Mouse (Mus musculus) CH12F3 (cell line): ENCODE data around the gene Slc12a5.

Source experiments
- in situ Hi-C: fragments of 300-500 bp; cut with MboI; formaldehyde crosslinking; loops from 2 replicates; pipeline ENCODE4 v1.14.3; 2020; ENCODE audit warnings: low sequenced_read_pairs

Gene Slc12a5

GRCm38 (mm10) chr2:164942692-164943290, 17.8 kb upstream of the Slc12a5 start:
- in situ Hi-C loops: no loop called here

DNA sequence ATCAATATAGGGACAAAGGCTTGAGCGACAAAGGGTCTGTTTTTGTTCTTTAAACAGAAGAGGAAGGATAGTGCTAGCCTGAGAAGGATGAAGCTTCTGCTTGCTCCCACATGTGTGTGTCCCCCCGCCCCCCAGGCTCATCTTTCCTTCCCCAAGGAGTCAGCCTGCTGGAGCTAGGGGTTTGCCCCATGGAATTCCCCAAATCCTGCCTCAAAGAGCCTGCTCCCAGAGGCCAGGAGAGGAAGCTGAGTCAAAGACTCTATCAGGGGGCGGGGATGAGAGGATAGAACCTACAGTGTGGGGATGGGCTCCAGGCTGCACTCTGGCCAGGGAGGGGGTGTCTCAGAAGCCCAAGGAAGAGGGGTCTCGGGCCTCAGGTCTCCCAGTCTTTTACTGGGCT, 13.1 kb upstream of the Slc12a5 start:
- in situ Hi-C loops: no loop called here

DNA sequence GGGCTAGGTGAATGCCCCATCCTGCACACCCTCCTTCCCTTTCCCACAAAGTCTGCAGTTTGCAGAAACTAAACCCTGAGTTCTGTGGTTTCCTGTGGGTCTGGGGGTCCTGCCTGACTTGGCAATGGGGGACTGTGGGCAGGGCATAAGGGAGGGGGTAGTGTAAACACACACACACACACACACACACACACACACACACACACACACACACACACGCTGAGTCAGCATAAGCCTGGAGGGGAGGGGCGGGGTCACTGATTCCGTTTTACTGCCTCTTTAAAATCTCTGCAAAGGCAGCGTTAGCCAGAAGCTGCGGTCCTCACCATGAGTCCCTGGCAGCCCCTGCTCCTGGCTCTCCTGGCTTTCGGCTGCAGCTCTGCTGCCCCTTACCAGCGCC, 12.7 kb upstream of the Slc12a5 start:
- in situ Hi-C loops: no loop called here

GRCm38 (mm10) chr2:164948962-164949361, 11.6 kb upstream of the Slc12a5 start:
- in situ Hi-C loops: no loop called here

DNA sequence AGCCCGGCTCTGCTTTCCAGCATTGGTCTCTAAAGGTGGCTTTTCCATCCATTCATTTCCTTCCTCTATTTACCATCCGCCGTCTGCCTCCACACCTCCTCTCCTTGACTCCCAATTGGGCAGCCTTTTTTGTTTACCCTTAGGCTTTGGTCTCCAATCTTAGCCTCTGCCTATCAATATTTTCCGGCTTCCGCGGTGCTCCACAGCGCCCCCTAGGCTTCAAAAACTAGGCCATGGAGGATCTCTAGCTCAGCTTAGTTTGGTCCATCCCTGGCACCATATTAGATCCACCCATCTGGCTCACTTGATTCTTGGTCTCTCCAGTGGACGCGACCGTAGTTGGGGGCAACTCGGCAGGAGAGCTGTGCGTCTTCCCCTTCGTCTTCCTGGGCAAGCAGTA, 10.1 kb upstream of the Slc12a5 start:
- in situ Hi-C loops: loop anchor here (25.0 kb wide), 1 partner anchor 312 kb away; no protein-coding TSS in a partner anchor

DNA sequence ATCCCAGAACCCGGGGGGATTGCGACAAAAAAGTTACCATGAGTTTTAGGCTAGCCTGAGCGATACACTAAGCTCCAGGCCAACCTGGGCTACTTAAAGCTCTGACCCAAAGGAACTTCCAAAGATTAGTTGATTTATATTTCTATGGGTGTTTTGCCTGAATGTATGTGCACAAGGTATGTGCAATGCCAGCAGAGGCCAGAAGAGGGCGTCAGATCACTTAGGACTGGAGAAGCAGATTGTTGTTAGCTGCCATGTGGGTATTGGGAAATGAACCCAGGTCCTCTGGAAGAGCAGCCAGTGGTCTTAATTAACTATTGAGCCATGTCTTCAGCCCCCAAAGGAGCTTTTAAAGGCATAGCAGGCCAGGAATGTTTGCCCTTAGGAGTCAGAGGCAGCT, 8.9 kb upstream of the Slc12a5 start:
- in situ Hi-C loops: loop anchor here (25.0 kb wide), 1 partner anchor 311 kb away; no protein-coding TSS in a partner anchor

DNA sequence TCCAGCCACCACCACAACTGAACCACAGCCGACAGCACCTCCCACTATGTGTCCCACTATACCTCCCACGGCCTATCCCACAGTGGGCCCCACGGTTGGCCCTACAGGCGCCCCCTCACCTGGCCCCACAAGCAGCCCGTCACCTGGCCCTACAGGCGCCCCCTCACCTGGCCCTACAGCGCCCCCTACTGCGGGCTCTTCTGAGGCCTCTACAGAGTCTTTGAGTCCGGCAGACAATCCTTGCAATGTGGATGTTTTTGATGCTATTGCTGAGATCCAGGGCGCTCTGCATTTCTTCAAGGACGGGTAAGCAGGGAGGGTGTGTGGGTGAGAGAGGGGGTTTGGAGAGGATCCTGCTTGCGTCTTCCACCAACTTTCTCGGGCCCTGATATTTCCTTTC, 8.2 kb upstream of the Slc12a5 start:
- in situ Hi-C loops: loop anchor here (25.0 kb wide), 1 partner anchor 310 kb away; no protein-coding TSS in a partner anchor

DNA sequence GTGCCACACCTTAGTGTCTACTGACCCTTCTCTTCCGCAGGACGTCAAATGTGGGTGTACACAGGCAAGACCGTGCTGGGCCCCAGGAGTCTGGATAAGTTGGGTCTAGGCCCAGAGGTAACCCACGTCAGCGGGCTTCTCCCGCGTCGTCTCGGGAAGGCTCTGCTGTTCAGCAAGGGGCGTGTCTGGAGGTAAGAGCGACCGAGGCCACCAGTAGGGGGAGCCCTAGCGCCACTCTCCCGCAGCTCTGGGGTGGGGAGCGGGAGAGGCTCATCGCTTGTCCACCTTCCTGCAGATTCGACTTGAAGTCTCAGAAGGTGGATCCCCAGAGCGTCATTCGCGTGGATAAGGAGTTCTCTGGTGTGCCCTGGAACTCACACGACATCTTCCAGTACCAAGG, 7.4 kb upstream of the Slc12a5 start:
- in situ Hi-C loops: loop anchor here (25.0 kb wide), 1 partner anchor 309 kb away; no protein-coding TSS in a partner anchor

DNA sequence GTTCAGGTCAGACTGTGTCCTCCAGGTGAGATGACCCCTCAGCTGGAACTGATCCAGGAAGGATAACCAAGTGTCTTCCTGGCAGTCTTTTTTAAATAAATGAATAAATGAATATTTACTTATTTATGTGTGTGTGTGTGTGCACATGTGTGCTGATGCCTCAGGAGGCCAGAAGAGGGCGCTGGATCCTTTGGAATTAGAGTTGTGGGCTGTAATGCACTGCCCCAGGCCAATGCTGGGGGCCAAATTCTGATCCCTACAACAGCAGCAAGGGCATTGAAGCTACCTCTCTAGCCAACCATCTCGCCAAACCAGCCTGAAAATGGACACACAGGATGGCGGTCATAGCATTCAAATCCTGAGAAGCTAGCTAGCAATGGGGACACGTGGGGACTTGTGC, 4.9 kb upstream of the Slc12a5 start:
- in situ Hi-C loops: loop anchor here (25.0 kb wide), 1 partner anchor 307 kb away; no protein-coding TSS in a partner anchor

GRCm38 (mm10) chr2:164956195-164956594, 4.4 kb upstream of the Slc12a5 start:
- in situ Hi-C loops: loop anchor here (25.0 kb wide), 1 partner anchor 306 kb away; no protein-coding TSS in a partner anchor

DNA sequence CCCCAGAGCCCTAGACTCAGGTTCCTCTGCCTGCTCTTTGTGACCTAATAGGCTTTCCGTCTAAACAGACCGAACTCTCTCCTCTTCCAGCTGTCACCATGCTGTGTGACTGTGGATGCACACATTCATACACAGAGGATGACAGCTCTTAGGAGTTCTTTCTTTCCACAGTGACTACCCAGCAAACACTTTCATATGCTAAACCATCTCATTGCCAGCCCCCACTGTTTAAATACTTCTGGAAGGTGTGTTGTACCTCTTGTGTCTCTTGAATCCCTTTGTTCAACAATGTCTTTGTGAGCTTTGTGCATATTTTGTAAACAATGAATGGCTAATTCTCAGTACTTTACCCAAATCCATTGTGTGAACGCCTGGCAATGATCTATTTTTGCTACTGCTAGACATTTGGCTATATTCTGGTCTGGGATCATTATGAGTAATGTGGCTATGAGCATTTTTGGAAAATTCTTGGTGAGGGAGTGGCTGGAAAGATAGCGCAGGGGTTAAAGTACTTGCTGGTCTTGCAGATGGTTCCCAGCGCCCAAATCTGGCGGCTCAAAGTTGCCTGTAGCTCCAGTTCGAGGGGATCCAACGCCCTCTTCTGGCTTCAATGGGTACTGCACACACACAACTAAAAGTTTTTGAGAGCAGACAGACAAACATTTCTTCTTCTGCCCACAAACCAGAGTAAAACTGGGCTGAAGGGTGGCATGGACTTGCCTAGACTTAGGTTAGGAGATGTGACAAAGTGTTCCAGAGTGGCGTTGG, 2.9 kb upstream of the Slc12a5 start:
- in situ Hi-C loops: loop anchor here (25.0 kb wide), 1 partner anchor 305 kb away; no protein-coding TSS in a partner anchor

DNA sequence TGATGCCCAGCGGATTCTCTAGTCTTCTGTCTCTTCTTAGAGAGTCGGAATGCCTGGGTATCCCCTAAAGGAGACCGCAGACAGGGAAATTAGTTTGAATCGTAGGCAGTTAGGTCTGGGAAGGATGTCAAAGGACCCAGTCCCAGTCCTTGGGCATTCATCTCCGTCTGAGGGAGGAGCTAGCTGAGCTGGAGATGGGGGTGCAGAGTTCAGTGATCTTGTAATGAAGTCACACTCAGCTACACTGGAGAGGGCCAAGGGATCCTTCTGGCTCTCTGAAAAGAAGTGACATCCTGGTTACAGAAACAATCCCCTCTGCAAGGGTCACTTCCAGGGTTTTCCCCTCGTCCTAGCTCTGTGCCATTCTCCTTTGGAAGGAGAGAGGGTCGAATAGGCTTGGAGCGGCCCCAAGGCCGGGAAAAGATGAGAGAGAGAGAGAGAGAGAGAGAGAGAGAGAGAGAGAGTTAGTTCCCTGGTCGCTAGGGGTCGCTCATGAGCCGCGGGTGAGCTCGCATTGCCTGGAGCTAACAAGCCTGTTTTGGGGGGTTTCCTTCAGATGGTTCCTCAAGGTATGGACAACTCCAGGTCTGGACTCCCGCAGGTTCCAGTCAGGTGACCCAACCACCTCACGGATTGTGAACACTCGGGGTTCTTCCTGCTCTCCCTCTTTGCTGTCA, 1.0 kb downstream of the Slc12a5 start:
- in situ Hi-C loops: loop anchor here (25.0 kb wide), 1 partner anchor 301 kb away; no protein-coding TSS in a partner anchor

GRCm38 (mm10) chr2:164962183-164962580, 1.6 kb downstream of the Slc12a5 start:
- in situ Hi-C loops: loop anchor here (25.0 kb wide), 1 partner anchor 300 kb away; no protein-coding TSS in a partner anchor

DNA sequence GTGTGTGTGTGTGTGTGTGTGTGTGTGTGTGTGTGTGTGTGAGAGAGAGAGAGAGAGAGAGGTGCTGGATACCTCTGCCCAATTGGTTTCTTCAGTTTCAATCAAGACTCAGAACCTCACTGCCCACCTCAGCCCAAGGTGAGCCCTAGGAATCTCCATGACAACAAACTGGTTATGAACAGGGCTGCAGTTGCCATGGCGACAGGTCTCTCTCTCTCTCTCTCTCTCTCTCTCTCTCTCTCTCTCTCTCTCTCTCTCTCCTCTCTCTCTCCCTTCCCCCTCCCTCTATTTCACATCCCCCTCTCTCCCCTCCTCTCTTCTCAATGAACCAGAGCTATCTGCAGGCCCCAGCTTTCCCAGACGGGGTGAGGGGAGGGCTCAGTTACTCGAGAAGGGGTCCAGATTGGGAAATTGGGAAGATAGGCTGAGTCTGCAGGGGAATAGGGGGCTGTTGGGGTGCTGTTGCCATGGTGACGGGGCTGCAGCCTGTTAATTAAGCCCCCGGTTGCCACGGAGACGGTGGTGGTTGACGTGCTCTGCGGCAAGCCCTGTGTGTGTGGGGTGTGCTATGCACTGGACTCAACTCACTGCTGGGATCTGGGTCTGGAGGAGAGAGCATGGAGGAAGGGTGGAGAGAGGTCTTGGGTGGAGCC, 3.8 kb downstream of the Slc12a5 start:
- in situ Hi-C loops: loop anchor here (25.0 kb wide), 1 partner anchor 298 kb away; no protein-coding TSS in a partner anchor

DNA sequence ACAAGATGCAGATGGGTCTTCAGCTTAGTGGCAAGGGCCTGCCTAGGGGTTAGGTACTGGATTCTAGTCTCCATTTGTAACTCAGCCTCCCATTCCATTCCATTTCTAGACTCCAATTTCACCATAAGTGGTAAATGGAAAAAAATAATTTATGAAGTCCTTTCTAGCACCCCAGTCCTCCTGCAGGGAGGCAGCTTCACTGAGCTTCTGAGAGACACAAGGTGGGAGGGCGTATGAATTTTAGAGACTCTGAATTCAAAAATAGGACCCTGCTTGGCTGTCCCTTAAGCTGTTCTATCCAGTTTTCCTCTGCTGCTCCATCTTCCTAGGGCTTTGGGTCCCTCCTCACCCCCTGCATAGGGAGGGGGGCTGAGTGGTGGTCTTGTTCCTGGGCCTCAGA, 4.4 kb downstream of the Slc12a5 start:
- in situ Hi-C loops: loop anchor here (25.0 kb wide), 1 partner anchor 297 kb away; no protein-coding TSS in a partner anchor

DNA sequence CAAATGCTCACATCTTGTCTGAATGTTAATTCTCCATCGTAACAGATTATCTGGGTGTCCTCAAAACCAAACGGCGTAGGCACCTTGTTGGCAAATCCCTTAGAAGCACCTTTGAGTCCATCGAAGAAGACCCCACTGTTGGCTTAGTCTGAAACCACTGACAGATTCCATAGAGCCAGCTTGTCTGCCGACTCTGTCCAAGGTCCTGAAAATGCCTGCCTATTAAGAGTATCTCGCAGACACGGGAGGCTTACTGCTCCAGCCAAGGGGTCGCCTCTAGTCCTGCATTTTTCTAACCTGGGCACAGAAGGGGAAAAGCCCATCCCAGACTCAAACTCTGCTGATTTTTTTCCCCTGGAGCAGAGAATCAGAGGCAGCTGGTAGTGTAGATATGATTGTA, 5.8 kb downstream of the Slc12a5 start:
- in situ Hi-C loops: loop anchor here (25.0 kb wide), 1 partner anchor 296 kb away; no protein-coding TSS in a partner anchor

- in situ Hi-C loops: loop anchor here (25.0 kb wide), 1 partner anchor 295 kb away; no protein-coding TSS in a partner anchor
These were observed 6.6 kb downstream of the Slc12a5 start for GRCm38 (mm10) chr2:164967193-164967592.

DNA sequence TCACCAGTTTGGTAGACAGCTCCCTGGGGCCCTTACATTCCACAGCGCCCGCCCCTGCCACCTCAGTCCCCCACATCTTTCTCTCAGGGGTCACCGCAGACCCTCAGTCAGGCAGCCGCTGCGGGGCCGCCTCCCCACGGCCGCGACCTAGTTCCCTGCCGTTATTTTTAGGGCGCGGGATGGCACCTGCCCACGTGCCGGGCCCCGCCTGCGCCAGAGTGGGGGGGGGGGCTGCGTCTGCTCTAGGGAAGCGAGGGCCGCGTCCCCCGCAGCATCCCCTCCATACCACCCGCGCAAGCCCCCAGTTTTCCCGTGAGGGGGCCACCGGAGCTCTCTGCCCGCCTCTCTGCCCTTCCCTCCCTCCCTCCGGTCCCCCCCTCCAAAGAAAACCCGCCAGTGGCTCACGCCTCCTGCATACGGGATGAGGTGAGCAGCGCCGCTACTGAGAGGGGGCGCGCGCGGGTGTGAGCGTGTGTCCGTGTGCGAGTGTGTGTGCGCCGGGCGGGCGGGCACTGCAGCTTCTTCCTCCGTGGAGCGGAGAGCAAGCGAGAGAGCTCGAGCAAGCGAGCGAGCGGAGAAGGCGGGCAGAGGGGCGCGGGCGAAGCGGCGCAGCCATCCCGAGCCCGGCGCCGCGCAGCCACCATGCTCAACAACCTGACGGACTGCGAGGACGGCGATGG, 7.3 kb downstream of the Slc12a5 start:
- in situ Hi-C loops: loop anchor here (25.0 kb wide), 1 partner anchor 294 kb away; no protein-coding TSS in a partner anchor

DNA sequence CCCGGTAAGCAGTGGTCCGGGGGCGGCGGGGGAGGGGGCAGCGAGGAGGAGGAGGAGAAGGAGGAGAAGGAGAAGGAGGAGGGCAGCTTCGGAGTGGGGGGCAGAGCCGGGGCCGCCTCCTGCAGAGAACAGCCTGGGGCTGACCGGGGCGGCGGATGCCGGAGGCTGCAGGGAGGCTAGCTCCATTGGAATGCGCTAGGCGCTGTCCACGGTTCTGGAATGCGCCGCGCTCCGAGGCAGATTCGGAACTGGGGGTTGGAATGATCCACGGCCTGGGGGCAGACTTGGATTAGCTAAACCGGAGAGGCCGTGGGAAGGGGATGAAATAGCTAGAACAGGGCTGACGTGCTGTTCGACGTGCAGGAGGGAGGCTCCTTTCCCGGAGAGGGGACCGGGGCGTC, 7.8 kb downstream of the Slc12a5 start:
- in situ Hi-C loops: loop anchor here (25.0 kb wide), 1 partner anchor 294 kb away; no protein-coding TSS in a partner anchor

GRCm38 (mm10) chr2:164969348-164969781, 8.8 kb downstream of the Slc12a5 start:
- in situ Hi-C loops: loop anchor here (25.0 kb wide), 1 partner anchor 293 kb away; no protein-coding TSS in a partner anchor
